Mouse (Mus musculus) CH12.LX (cell line): Measurements from ENCODE around the gene Lpcat3. TPM values are rescaled to one million over a fixed set of nuclear protein-coding genes. Genes with fewer than 3 reads are reported as not detected.
A peak's percentile ranks its signal among the peaks of the same experiment; 100 is the strongest.

Experiments
- DNase-seq: peaks from one replicate; pipeline ENCODE4 v3.0.0-alpha.2; 2013; ENCODE audit errors: extremely low read depth
- H3K27ac ChIP-seq: 2 replicates; pipeline ENCODE4 v1.5.1; 2012; ENCODE audit warnings: low read depth, mild to moderate bottlenecking, control low read depth, moderate library complexity; ENCODE audit not compliant: insufficient read depth
- H3K27me3 ChIP-seq: replicated peaks from 2 replicates; pipeline ENCODE3; 2012; ENCODE audit warnings: inconsistent platforms
- H3K36me3 ChIP-seq, 2 experiments: replicated peaks in 1 of 2; 2 replicates each; pipeline versions ENCODE3 to v1.6.1; 2012; ENCODE audit warnings: inconsistent platforms in 1 of 2, low read length in 1 of 2, mild to moderate bottlenecking in 1 of 2, mixed read lengths in 1 of 2, moderate library complexity in 1 of 2; ENCODE audit not compliant: control insufficient read depth in 1 of 2, insufficient read depth in 1 of 2
- H3K4me1 ChIP-seq, 2 experiments: 2 replicates each; pipeline ENCODE4 v1.6.1; 2012; ENCODE audit warnings: inconsistent platforms in 1 of 2, moderate library complexity in 1 of 2; ENCODE audit not compliant: insufficient read depth in 2 of 2, control insufficient read depth in 1 of 2
- H3K4me2 ChIP-seq: 2 replicates; pipeline ENCODE4 v1.6.1; 2012; ENCODE audit warnings: low read depth, mild to moderate bottlenecking, control low read depth; ENCODE audit not compliant: poor library complexity, insufficient read depth, severe bottlenecking
- H3K4me3 ChIP-seq, 3 experiments: fragments of 150-350 bp in 1 of 3; sonication (generic) in 1 of 3; replicated peaks in 1 of 3; 2 replicates each; pipeline versions ENCODE3 to v1.5.1; 2011 to 2012; ENCODE audit warnings: low read depth in 2 of 3, low read length in 2 of 3, mild to moderate bottlenecking in 2 of 3, moderate library complexity in 2 of 3, control low read depth in 1 of 3, improper control_type of control experiment in 1 of 3, inconsistent platforms in 1 of 3, mixed read lengths in 1 of 3; ENCODE audit not compliant: poor library complexity in 1 of 3
- H3K79me2 ChIP-seq: replicated peaks from 2 replicates; pipeline ENCODE4 v1.6.1; 2012; ENCODE audit warnings: mild to moderate bottlenecking, moderate library complexity; ENCODE audit not compliant: control insufficient read depth, poor library complexity, insufficient read depth, severe bottlenecking; ENCODE audit errors: extremely low read depth
- H3K9ac ChIP-seq: 2 replicates; pipeline ENCODE4 v1.6.1; 2012; ENCODE audit warnings: low read depth, mild to moderate bottlenecking, control low read depth, moderate library complexity; ENCODE audit not compliant: insufficient read depth
- H3K9me3 ChIP-seq: replicated peaks from 2 replicates; pipeline ENCODE3; 2012; ENCODE audit warnings: low read length, inconsistent platforms, mixed read lengths
- BHLHE40 ChIP-seq: IDR thresholded peaks from 2 replicates; pipeline ENCODE4 v1.6.1; 2011; ENCODE audit warnings: mild to moderate bottlenecking, low read depth, low read length, improper control_type of control experiment
- CHD1 ChIP-seq: IDR thresholded peaks from 2 replicates; pipeline ENCODE4 v1.6.1; 2012; ENCODE audit warnings: low read depth, low read length, improper control_type of control experiment, inconsistent platforms
- CHD2 ChIP-seq: IDR thresholded peaks from 2 replicates; pipeline ENCODE4 v1.6.1; 2011; ENCODE audit warnings: low read length, improper control_type of control experiment
- CTCF ChIP-seq, 2 experiments: IDR thresholded peaks in 1 of 2; conservative IDR thresholded peaks in 1 of 2; 2 replicates each; pipeline ENCODE4 v1.5.1; 2011 to 2012; ENCODE audit warnings: low read depth in 2 of 2, low read length in 2 of 2, improper control_type of control experiment in 1 of 2, inconsistent platforms in 1 of 2, mild to moderate bottlenecking in 1 of 2, moderate library complexity in 1 of 2
- E2F4 ChIP-seq: IDR thresholded peaks from 2 replicates; pipeline ENCODE4 v1.6.1; 2011; ENCODE audit warnings: low read depth, low read length, improper control_type of control experiment; ENCODE audit not compliant: insufficient replicate concordance
- ELF1 ChIP-seq: IDR thresholded peaks from 2 replicates; pipeline ENCODE4 v1.6.1; 2014; ENCODE audit warnings: low read depth, mild to moderate bottlenecking, inconsistent platforms, low read length, improper control_type of control experiment
- EP300 ChIP-seq: IDR thresholded peaks from 2 replicates; pipeline ENCODE4 v1.6.1; 2011; ENCODE audit warnings: low read length, improper control_type of control experiment
- ETS1 ChIP-seq: conservative IDR thresholded peaks from 2 replicates; pipeline ENCODE4 v1.6.1; 2012; ENCODE audit warnings: low read depth, mild to moderate bottlenecking, inconsistent platforms, low read length, improper control_type of control experiment, moderate library complexity
- GABPA ChIP-seq: IDR thresholded peaks from 2 replicates; pipeline ENCODE4 v1.6.1; 2012; ENCODE audit warnings: low read depth, low read length, improper control_type of control experiment, inconsistent platforms; ENCODE audit not compliant: insufficient replicate concordance
- HCFC1 ChIP-seq: IDR thresholded peaks from 2 replicates; pipeline ENCODE4 v1.6.1; 2012; ENCODE audit warnings: low read depth, mild to moderate bottlenecking, inconsistent platforms, low read length, improper control_type of control experiment
- IRF4 ChIP-seq: IDR thresholded peaks from 2 replicates; pipeline ENCODE4 v1.6.1; 2014; ENCODE audit warnings: low read depth, mild to moderate bottlenecking, inconsistent platforms, low read length, improper control_type of control experiment
- JUN ChIP-seq: IDR thresholded peaks from 2 replicates; pipeline ENCODE4 v1.6.1; 2011; ENCODE audit warnings: low read depth, mild to moderate bottlenecking, low read length, improper control_type of control experiment, moderate library complexity; ENCODE audit not compliant: insufficient read depth
- JUND ChIP-seq: conservative IDR thresholded peaks from 2 replicates; pipeline ENCODE4 v1.6.1; 2011; ENCODE audit warnings: low read depth, low read length, improper control_type of control experiment
- KAT2A ChIP-seq: IDR thresholded peaks from 2 replicates; pipeline ENCODE4 v1.6.1; 2012; ENCODE audit warnings: low read length, improper control_type of control experiment, inconsistent platforms; ENCODE audit not compliant: insufficient replicate concordance
- MAFK ChIP-seq: IDR thresholded peaks from 2 replicates; pipeline ENCODE4 v1.6.1; 2011; ENCODE audit warnings: low read length, improper control_type of control experiment; ENCODE audit not compliant: insufficient replicate concordance
- MAX ChIP-seq: IDR thresholded peaks from 2 replicates; pipeline ENCODE4 v1.6.1; 2011; ENCODE audit warnings: low read length, improper control_type of control experiment
- MAZ ChIP-seq: IDR thresholded peaks from 2 replicates; pipeline ENCODE4 v1.6.1; 2012; ENCODE audit warnings: low read depth, mild to moderate bottlenecking, inconsistent platforms, low read length, improper control_type of control experiment, moderate library complexity
- MEF2A ChIP-seq: IDR thresholded peaks from 2 replicates; pipeline ENCODE4 v1.6.1; 2014; ENCODE audit warnings: low read depth, mild to moderate bottlenecking, inconsistent platforms, low read length, improper control_type of control experiment, borderline replicate concordance
- MXI1 ChIP-seq: IDR thresholded peaks from 2 replicates; pipeline ENCODE4 v1.6.1; 2011; ENCODE audit warnings: mild to moderate bottlenecking, low read depth, low read length, improper control_type of control experiment
- MYC ChIP-seq: IDR thresholded peaks from 2 replicates; pipeline ENCODE4 v1.6.1; 2011; ENCODE audit warnings: low read depth, mild to moderate bottlenecking, improper control_type of control experiment, low read length
- NELFE ChIP-seq: IDR thresholded peaks from 2 replicates; pipeline ENCODE4 v1.6.1; 2011; ENCODE audit warnings: low read depth, low read length, improper control_type of control experiment
- NRF1 ChIP-seq: IDR thresholded peaks from 2 replicates; pipeline ENCODE4 v1.6.1; 2014; ENCODE audit warnings: low read depth, mild to moderate bottlenecking, inconsistent platforms, low read length, improper control_type of control experiment, moderate library complexity
- PAX5 ChIP-seq: IDR thresholded peaks from 2 replicates; pipeline ENCODE4 v1.6.1; 2012; ENCODE audit warnings: low read length, inconsistent platforms, mixed read lengths
- POLR2A ChIP-seq: IDR thresholded peaks from 2 replicates; pipeline ENCODE4 v1.6.1; 2011; ENCODE audit warnings: low read depth, mild to moderate bottlenecking, improper control_type of control experiment, low read length
- POLR2AphosphoS2 ChIP-seq: IDR thresholded peaks from 2 replicates; pipeline ENCODE4 v1.6.1; 2011; ENCODE audit warnings: low read depth, low read length, improper control_type of control experiment
- RAD21 ChIP-seq: IDR thresholded peaks from 2 replicates; pipeline ENCODE4 v1.6.1; 2011; ENCODE audit warnings: low read depth, mild to moderate bottlenecking, low read length, improper control_type of control experiment, moderate library complexity
- RCOR1 ChIP-seq: conservative IDR thresholded peaks from 2 replicates; pipeline ENCODE4 v1.6.1; 2012; ENCODE audit warnings: low read depth, mild to moderate bottlenecking, inconsistent platforms, low read length, improper control_type of control experiment
- SIN3A ChIP-seq: IDR thresholded peaks from 2 replicates; pipeline ENCODE4 v1.6.1; 2012; ENCODE audit warnings: low read length, improper control_type of control experiment, inconsistent platforms
- SMC3 ChIP-seq: IDR thresholded peaks from 2 replicates; pipeline ENCODE4 v1.6.1; 2011; ENCODE audit warnings: low read depth, low read length, improper control_type of control experiment
- TBP ChIP-seq: conservative IDR thresholded peaks from 2 replicates; pipeline ENCODE4 v1.6.1; 2011; ENCODE audit warnings: low read depth, low read length, improper control_type of control experiment
- TCF12 ChIP-seq: IDR thresholded peaks from 2 replicates; pipeline ENCODE4 v1.6.1; 2014; ENCODE audit warnings: low read depth, mild to moderate bottlenecking, inconsistent platforms, low read length, improper control_type of control experiment
- UBTF ChIP-seq: IDR thresholded peaks from 2 replicates; pipeline ENCODE4 v1.6.1; 2012; ENCODE audit warnings: low read depth, mild to moderate bottlenecking, inconsistent platforms, low read length, improper control_type of control experiment, moderate library complexity
- USF1 ChIP-seq: IDR thresholded peaks from 2 replicates; pipeline ENCODE4 v1.6.1; 2014; ENCODE audit warnings: low read depth, mild to moderate bottlenecking, inconsistent platforms, low read length, improper control_type of control experiment
- USF2 ChIP-seq: conservative IDR thresholded peaks from 2 replicates; pipeline ENCODE4 v1.6.1; 2011; ENCODE audit warnings: low read depth, low read length, improper control_type of control experiment
- ZC3H11A ChIP-seq: IDR thresholded peaks from 2 replicates; pipeline ENCODE4 v1.6.1; 2012; ENCODE audit warnings: low read depth, mild to moderate bottlenecking, inconsistent platforms, low read length, improper control_type of control experiment
- ZKSCAN1 ChIP-seq: IDR thresholded peaks from 2 replicates; pipeline ENCODE4 v1.6.1; 2012; ENCODE audit warnings: low read depth, inconsistent platforms, low read length, improper control_type of control experiment, borderline replicate concordance
- ZMIZ1 ChIP-seq: IDR thresholded peaks from 2 replicates; pipeline ENCODE4 v1.6.1; 2012; ENCODE audit warnings: low read depth, mild to moderate bottlenecking, inconsistent platforms, low read length, improper control_type of control experiment
- ZNF384 ChIP-seq: IDR thresholded peaks from 2 replicates; pipeline ENCODE4 v1.6.1; 2012; ENCODE audit warnings: low read depth, low read length, improper control_type of control experiment, inconsistent platforms
- dilution Hi-C: fragments of 300-500 bp; cut with MboI; formaldehyde crosslinking; loops from 2 replicates; pipeline ENCODE4 v1.14.3; 2020; ENCODE audit warnings: low sequenced_read_pairs; ENCODE audit not compliant: extremely low pct_unique_long_range_greater_than_20kb, extremely low pct_ligation_motif_present
- in situ Hi-C: fragments of 300-500 bp; cut with MboI; formaldehyde crosslinking; loops from 3 replicates; pipeline ENCODE4 v1.14.3; 2019; ENCODE audit warnings: low sequenced_read_pairs, low pct_ligation_motif_present, low pct_unique_long_range_greater_than_20kb, mixed read lengths
- polyA plus RNA-seq: library from polyadenylated mRNA; unstranded; fragments of >175 nt; gene quantifications from 2 replicates; pipeline ENCODE4 v1.2.1, GENCODE M21; 2012; ENCODE audit warnings: low read depth; ENCODE audit not compliant: insufficient read length
- total RNA-seq, 2 experiments: library from RNA; depleted of rRNA; stranded (reverse); fragments of 300-350 nt in 1 of 2; fragments of >200 nt in 1 of 2; gene quantifications; 2 replicates each; pipeline ENCODE4 v1.2.3; 2012 to 2014

Gene Lpcat3
- 52.9 and 53.4 TPM in 2 replicates for total RNA-seq (2012; rRNA removed)
- total RNA-seq (2014; rRNA removed): 68.0 and 77.0 TPM in 2 replicates
- polyA plus RNA-seq: 86.9 and 113 TPM in 2 replicates

- Histone ChIP-seq H3K4me3 (peak within 1 kb of the TSS; percentile 66 to 92 (median 74)), H3K4me2 (peak within 1 kb of the TSS; percentile 87), H3K4me1 (peaks cover 7 to 43% of the 10 kb centered on the region in 2 experiments), H3K27ac (peak within 1 kb of the TSS; percentile 57), H3K9me3 (no peaks in the 10 kb centered on the region), H3K79me2 (peaks cover 9% of the 10 kb centered on the region; the same call in 1 of the 2 replicates), H3K27me3 (no peaks in the 10 kb centered on the region), H3K9ac (peak within 1 kb of the TSS; percentile 52), H3K36me3 (peaks cover 9 to 28% of the 10 kb centered on the region in 2 experiments)
- peak; percentile 98 for DNase-seq
- in situ Hi-C loops (no loop called here), dilution Hi-C loops (no loop called here)
- TF ChIP-seq HCFC1: peak; percentile 63
- TF ChIP-seq CTCF (conservative IDR thresholded peaks at IDR 0.05 in 1 of 2, IDR thresholded peaks at IDR 0.05 in 1 of 2; ENCODE audit: low read depth in 2 of 2, low read length in 2 of 2): peak; percentile 24 to 79; a peak in 2 of 4 replicates
- peak; percentile 53 for TF ChIP-seq SMC3
- no peak for TF ChIP-seq MAFK
- TF ChIP-seq ZMIZ1: no peak
- no peak for TF ChIP-seq TBP
- no peak for TF ChIP-seq ZC3H11A
- peak; percentile 65 for TF ChIP-seq NELFE
- TF ChIP-seq ZKSCAN1: no peak
- 0 out of 2 replicates have a peak, but pooled peaks have one; percentile 53 for TF ChIP-seq MAZ
- TF ChIP-seq JUND: no peak
- no peak for TF ChIP-seq EP300
- no peak for TF ChIP-seq E2F4
- no peak for TF ChIP-seq KAT2A
- TF ChIP-seq UBTF: no peak
- peak; percentile 18; the same call in 1 of the 2 replicates for TF ChIP-seq IRF4
- TF ChIP-seq NRF1: peak; percentile 57
- TF ChIP-seq MAX: no peak
- TF ChIP-seq ETS1: peak; percentile 17
- peak; percentile 78 for TF ChIP-seq ELF1
- TF ChIP-seq POLR2AphosphoS2: no peak
- no peak for TF ChIP-seq CHD1
- TF ChIP-seq TCF12: peak; percentile 57
- no peak; the same call in 1 of the 2 replicates for TF ChIP-seq CHD2
- peak; percentile 72 for TF ChIP-seq MXI1
- no peak for TF ChIP-seq USF2
- TF ChIP-seq SIN3A: no peak; the same call in 1 of the 2 replicates
- TF ChIP-seq POLR2A: peak; percentile 81
- no peak for TF ChIP-seq PAX5
- peak; percentile 62 for TF ChIP-seq BHLHE40
- no peak for TF ChIP-seq MEF2A
- TF ChIP-seq RAD21: peak; percentile 25
- TF ChIP-seq USF1: no peak
- peak; percentile 69; the same call in 1 of the 2 replicates for TF ChIP-seq MYC
- TF ChIP-seq RCOR1: no peak
- TF ChIP-seq ZNF384: no peak
- TF ChIP-seq GABPA: no peak
- TF ChIP-seq JUN: no peak
Observed at GRCm38 (mm10) chr6:124662477-124663423, at the start of gene Lpcat3. Gene Lpcat3 (plus strand): TSS chr6:124663027.
